Mouse (Mus musculus) lung, adult 18-20 months (tissue): ENCODE data around the gene Ppef2.

Experiments used
- DNase-seq, 2 experiments: peaks; one replicate each; pipeline ENCODE4 v3.0.0; 2022; ENCODE audit warnings: mixed read lengths in 2 of 2

The Ppef2 gene

GRCm38 (mm10) chr5:92256218-92256617 is at the start of gene Ppef2:
Gene Ppef2 (minus strand): TSS chr5:92256278.
- no peak for DNase-seq

GRCm38 (mm10) chr5:92304291-92304690 is 48.2 kb upstream of the Ppef2 start:
- DNase-seq, result no peak

GRCm38 (mm10) chr5:92302149-92302840 is 46.2 kb upstream of the Ppef2 start:
- DNase-seq, result no peak

- no peak for DNase-seq
Measured at GRCm38 (mm10) chr5:92294525-92294924, 38.4 kb upstream of the Ppef2 start.

GRCm38 (mm10) chr5:92291652-92292414 is 35.8 kb upstream of the Ppef2 start:
- no peak for DNase-seq

- DNase-seq, result no peak
Measured at GRCm38 (mm10) chr5:92287840-92288239, 31.8 kb upstream of the Ppef2 start.

- no peak for DNase-seq
Measured at GRCm38 (mm10) chr5:92283107-92283506, 27.0 kb upstream of the Ppef2 start.

GRCm38 (mm10) chr5:92282571-92282970 is 26.5 kb upstream of the Ppef2 start:
- no peak for DNase-seq

- DNase-seq, result peak; percentile 36 to 56
Measured at GRCm38 (mm10) chr5:92278942-92279537, 23.0 kb upstream of the Ppef2 start.

GRCm38 (mm10) chr5:92277437-92278394 is 21.6 kb upstream of the Ppef2 start, which contains the start of gene Naaa:
Gene Naaa (minus strand): TSS chr5:92278170.
- DNase-seq, result peak; percentile 94

- peak; percentile 49 to 60 for DNase-seq
Measured at GRCm38 (mm10) chr5:92270496-92270895, 14.4 kb upstream of the Ppef2 start.

- peak; percentile 66 to 73 for DNase-seq
Measured at GRCm38 (mm10) chr5:92263761-92264359, 7.8 kb upstream of the Ppef2 start.

- no peak for DNase-seq
Measured at GRCm38 (mm10) chr5:92262646-92263045, 6.6 kb upstream of the Ppef2 start.

- no peak for DNase-seq
Measured at GRCm38 (mm10) chr5:92254476-92254875, 1.6 kb downstream of the Ppef2 start.

GRCm38 (mm10) chr5:92252797-92253343 is 3.2 kb downstream of the Ppef2 start:
- no peak for DNase-seq

GRCm38 (mm10) chr5:92252031-92252430 is 4.0 kb downstream of the Ppef2 start:
- no peak for DNase-seq

- DNase-seq, result no peak
Measured at GRCm38 (mm10) chr5:92248614-92249013, 7.5 kb downstream of the Ppef2 start.

- peak in 1 of 2 experiments; percentile 9 for DNase-seq
Measured at GRCm38 (mm10) chr5:92245483-92245882, 10.6 kb downstream of the Ppef2 start.

GRCm38 (mm10) chr5:92244900-92245299 is 11.2 kb downstream of the Ppef2 start:
- DNase-seq, result no peak

- DNase-seq, result no peak
Measured at GRCm38 (mm10) chr5:92240769-92241168, 15.3 kb downstream of the Ppef2 start.

GRCm38 (mm10) chr5:92239333-92240232 is 16.5 kb downstream of the Ppef2 start:
- DNase-seq, result peak; percentile 70 to 78
